Mouse (Mus musculus): ENCODE results near the gene Mcm3ap.
A peak's percentile ranks its signal among the peaks of the same experiment; 100 is the strongest.

The Mcm3ap gene

DNA sequence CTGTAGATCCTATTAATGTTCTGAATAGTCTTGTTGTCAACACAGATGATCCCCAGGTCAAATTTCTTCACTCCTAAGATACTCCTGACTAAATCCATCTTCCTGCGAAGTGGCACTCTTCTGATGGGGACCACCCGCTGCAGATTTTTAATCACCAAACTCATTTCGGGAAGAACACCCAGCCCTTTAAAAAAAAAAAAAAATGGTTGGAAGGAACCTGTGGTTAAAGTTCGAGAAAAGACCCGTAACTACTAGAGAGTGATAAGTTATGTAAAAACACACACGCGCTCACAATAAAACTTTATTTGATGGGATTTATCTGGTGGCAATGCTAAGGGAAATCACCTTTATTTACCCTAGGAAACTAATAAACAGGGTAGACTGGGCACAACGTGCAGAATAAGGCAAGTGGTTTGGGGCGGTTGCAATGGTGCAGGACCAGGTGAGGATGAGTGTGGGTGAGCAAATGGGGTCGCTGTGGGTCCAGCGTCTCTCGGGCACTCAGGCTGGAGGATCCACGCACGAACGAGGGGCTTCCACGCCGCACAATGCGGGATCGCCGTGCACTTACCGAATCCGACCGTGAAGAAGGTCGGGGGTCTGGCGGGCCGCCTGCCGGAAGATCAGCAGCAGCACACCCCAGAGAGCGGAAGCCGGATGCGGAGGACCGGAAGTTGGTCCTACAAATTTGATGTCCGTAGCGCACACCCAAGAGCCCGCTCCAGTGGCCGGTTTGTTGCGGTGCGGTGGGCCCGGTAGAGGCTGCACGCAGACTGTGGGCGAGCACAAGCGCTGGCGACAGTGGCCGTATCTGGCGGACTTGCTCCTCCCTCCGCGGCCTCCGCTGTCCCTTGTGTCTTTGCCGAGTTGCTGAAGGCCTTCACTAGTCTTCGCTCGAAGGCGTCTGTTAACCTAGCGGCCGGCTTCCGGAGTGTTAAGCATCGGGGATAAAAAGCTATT is at the start of gene Mcm3ap, which contains the start of gene Ybey:
TSS of gene Mcm3ap (plus strand) at position 725 of the 960 bp plus-strand sequence.
TSS of gene Ybey (minus strand) at position 912 of the 960 bp plus-strand sequence.
- ATAC-seq (ENCODE audit: insufficient number of reproducible peaks, low FRiP score, low TSS enrichment), result peak; percentile 94

DNA sequence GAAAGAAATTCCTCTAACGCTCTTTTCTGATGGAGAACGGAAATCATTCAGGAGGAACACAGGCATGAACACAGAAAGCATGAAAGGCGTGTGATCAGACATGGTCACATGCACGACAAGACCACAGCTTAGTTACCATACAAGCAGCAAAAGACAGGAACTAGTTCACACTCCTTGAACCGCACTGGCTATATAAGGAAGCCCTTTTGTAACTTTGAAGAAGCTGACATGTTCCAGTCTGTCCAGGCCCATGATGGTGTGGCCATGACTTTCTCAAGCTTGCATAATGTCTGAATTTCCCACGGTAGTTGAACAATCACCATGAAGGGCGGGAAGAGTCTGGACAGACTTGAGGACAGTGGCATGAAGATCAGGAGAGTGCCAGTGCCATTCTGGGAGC is 43.1 kb upstream of the Mcm3ap start:
- ATAC-seq (ENCODE audit: insufficient number of reproducible peaks, low FRiP score, low TSS enrichment), result no peak

GRCm38 (mm10) chr10:76433925-76434324 is 34.8 kb upstream of the Mcm3ap start:
- ATAC-seq (ENCODE audit: insufficient number of reproducible peaks, low FRiP score, low TSS enrichment), result no peak

GRCm38 (mm10) chr10:76439107-76439890 is 29.4 kb upstream of the Mcm3ap start:
- no peak for ATAC-seq (ENCODE audit: insufficient number of reproducible peaks, low FRiP score, low TSS enrichment)

- no peak for ATAC-seq (ENCODE audit: insufficient number of reproducible peaks, low FRiP score, low TSS enrichment)
Observed at GRCm38 (mm10) chr10:76440281-76440680, 28.4 kb upstream of the Mcm3ap start, which contains the start of gene AC141477.1. Gene AC141477.1 (minus strand): TSS chr10:76440444.

GRCm38 (mm10) chr10:76442178-76443088 is 26.3 kb upstream of the Mcm3ap start, which contains the start of gene Pcnt:
Gene Pcnt (minus strand): TSS chr10:76442786.
- ATAC-seq (ENCODE audit: insufficient number of reproducible peaks, low FRiP score, low TSS enrichment), result peak; percentile 96

GRCm38 (mm10) chr10:76445996-76446681 is 22.6 kb upstream of the Mcm3ap start:
- ATAC-seq (ENCODE audit: insufficient number of reproducible peaks, low FRiP score, low TSS enrichment), result no peak

DNA sequence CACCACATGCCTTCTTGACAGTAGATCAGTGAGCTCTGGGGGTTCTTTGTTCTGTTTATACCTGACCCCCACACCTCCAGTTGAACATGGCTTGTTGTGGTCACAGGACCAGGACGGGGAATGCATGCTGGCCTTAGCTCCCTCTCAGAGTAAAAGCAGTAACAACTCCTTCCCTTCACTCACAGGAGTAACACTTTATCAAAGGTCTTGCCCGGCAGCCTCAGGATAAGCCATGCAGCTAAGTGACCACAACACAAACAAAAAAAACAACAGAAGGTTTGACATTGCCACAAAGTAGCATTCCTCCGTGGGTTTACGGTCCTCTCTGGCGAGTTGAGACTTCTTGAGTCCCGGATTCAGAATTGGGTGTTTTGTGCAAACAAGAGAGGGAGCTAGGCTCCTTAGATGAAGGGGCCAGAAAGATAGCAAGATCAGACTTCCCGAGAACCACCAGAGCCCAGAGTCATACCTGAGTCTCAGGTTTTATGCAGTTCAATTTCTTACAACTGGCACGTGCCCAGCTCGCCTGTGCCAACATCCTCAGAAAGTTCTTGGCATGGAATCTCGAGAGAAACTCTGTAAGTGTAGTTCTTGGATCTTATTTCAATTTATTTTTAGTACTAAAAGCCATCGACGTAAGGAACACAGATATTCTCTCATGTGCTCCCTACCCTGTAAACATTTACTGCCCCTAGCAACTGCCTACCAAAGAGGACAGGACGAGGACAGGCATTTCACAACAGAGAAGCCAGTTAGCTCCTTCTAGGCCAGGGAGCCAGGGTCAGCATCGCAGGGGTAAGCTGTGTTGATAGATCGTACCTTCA is 21.1 kb upstream of the Mcm3ap start:
- no peak for ATAC-seq (ENCODE audit: insufficient number of reproducible peaks, low FRiP score, low TSS enrichment)

DNA sequence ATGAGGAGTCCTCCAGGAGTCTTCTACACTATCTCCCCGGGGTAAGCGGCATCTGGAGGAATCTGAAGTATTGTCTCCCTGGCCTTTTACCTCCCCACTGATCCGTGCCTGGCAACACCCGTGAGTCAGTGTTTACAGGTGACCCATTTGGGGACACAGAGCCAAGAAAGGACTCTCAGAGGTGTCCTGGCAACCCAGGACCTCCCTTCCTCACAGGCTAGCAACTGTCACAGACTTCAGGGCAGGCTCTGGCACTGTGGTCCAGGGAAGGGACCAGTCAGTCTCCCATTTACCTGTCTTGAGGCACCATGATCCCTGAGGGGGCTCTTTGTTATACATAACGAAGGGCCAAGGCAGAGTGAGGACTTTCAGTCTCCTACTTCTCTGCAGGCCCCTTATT is 19.9 kb upstream of the Mcm3ap start, which contains the start of gene 2610028H24Rik:
TSS of gene 2610028H24Rik (plus strand) at position 231 of the 400 bp plus-strand sequence.
- no peak for ATAC-seq (ENCODE audit: insufficient number of reproducible peaks, low FRiP score, low TSS enrichment)

DNA sequence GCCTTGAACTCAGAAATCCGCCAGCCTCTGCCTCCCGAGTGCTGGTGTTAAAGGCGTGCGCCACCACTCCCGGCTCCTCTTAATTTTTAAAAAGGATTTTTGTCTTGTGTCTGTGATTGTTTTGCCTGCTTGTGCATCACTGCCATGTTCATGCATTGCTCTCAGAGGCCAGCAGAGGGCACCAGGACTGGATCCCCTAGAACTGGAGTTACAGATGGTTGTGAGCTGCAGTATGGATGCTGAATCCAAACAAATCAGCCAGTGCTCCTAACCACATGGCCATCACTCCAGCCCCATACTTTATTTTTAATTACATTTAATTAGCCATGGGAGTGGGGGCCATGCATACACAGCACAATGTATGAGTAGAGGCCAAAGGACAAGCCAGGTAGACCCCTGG is 13.4 kb upstream of the Mcm3ap start:
- ATAC-seq (ENCODE audit: insufficient number of reproducible peaks, low FRiP score, low TSS enrichment), result no peak

- no peak for ATAC-seq (ENCODE audit: insufficient number of reproducible peaks, low FRiP score, low TSS enrichment)
Observed at GRCm38 (mm10) chr10:76461255-76461654, 7.5 kb upstream of the Mcm3ap start.

DNA sequence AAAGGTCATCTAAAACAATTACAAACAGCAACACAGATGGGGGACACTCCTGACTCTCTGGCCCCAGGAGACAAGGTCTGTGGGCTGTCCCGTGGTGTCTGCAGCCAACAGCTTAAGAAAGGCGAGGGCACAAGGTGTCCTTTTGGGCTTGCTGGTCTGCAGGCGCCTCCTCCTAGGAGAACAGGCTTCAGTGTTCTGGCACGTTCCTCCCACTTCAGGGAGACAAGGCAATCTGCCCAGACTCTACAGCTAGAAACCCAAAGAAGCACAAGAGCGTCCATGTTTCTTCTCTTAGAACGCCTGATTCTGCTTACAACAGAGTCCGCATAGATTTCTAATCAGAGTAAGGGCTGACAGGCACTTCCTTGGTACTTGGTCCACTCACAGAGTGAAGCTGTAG is 6.4 kb upstream of the Mcm3ap start:
- no peak for ATAC-seq (ENCODE audit: insufficient number of reproducible peaks, low FRiP score, low TSS enrichment)

DNA sequence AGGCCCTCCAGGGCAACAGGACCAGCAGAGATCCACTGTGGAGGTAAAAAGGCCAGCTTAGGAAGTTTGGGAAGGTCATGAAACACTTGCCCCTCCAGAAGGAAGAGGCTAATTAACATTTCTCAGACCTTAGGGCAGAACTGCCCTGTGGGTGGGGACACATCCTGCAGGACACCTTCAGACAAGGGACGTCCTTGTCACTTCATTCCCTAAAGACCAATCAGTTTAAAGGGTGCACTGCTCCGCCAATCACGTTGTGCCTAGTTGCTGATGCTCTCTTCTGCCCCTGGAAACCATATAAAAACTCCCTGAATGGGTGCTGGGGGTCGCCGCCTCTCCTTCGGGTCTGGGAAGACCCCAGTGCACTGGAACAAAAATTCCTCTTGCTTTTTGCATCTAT is 6.0 kb upstream of the Mcm3ap start:
- ATAC-seq (ENCODE audit: insufficient number of reproducible peaks, low FRiP score, low TSS enrichment), result no peak

DNA sequence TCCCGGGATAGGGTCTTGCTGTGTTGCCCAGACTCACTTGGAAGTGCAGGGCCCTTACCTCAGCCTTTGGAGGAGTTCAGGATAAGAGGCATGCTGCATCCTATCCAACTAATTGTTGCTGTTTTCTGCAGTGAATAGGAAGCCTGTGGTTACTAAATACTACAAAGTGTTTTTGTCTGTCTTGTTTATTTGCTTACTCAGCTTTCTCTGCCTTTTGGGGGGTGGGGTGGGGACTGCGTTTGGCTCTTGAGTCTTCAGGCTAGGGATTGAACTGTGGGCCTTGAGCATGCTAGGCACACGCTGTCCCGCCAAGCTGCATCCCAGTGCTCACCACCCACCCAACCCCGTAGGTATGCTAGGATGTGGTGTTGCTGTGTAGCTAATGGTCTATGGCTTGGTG is 5.0 kb downstream of the Mcm3ap start:
- no peak for ATAC-seq (ENCODE audit: insufficient number of reproducible peaks, low FRiP score, low TSS enrichment)

GRCm38 (mm10) chr10:76480851-76481250 is 12.1 kb downstream of the Mcm3ap start:
- ATAC-seq (ENCODE audit: insufficient number of reproducible peaks, low FRiP score, low TSS enrichment), result no peak

DNA sequence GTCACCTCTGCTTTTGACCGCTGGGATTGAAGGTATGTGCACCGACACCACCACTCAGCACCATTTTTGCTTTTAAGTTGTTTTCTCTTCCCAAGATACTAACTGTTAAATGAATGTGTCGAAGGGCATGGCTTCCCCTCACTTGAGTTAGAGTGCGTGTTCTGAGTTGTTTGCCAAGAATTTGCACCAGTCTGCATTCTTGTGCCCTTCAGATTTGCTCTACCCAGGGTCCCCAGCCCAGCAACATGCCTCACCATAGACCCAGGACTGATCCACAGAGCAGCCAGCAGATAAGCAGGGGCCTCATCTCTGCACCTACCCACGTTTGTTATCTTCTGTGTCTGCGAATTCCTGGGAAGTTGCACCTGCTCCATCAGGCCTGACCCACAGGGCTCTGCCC is 12.8 kb downstream of the Mcm3ap start:
- ATAC-seq (ENCODE audit: insufficient number of reproducible peaks, low FRiP score, low TSS enrichment), result no peak

- no peak for ATAC-seq (ENCODE audit: insufficient number of reproducible peaks, low FRiP score, low TSS enrichment)
Observed at GRCm38 (mm10) chr10:76486302-76486701, 17.6 kb downstream of the Mcm3ap start.

DNA sequence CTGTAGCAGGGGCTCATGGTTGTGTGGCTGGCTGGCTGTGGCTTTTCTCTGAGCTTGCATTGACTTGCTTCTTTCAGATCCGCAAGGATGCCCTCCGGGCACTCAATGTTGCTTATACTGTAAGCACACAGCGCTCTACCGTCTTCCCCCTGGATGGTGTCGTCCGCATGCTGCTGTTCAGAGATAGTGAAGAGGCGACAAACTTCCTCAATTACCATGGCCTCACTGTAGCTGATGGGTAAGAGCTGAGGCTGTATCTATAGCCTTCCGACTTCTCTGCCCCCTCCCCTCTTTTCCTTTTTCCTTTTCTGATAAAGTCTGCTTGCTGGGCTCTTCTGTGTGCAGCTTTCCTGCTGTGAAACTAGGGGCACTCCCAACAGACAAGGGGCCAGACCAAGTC is 19.5 kb downstream of the Mcm3ap start:
- no peak for ATAC-seq (ENCODE audit: insufficient number of reproducible peaks, low FRiP score, low TSS enrichment)

Data from cerebellum, adult (tissue).